Mouse (Mus musculus) adrenal gland, postnatal 14 days (tissue): ENCODE measurements at regions not wholly inside any gene's neighbourhood (a gene's known extent, or its start where the extent isn't known, plus 50 kb on each side); places are given as distances from the start of the nearest gene placed in this dataset.
"Not testable (repeated sequence)": the region's sequence is repeated elsewhere in the genome, so short reads cannot be mapped to it uniquely, and the experiment has no call there.

Source experiments
- DNase-seq: peaks from one replicate; pipeline ENCODE4 v3.0.0; 2021; ENCODE audit warnings: mixed read lengths

DNA sequence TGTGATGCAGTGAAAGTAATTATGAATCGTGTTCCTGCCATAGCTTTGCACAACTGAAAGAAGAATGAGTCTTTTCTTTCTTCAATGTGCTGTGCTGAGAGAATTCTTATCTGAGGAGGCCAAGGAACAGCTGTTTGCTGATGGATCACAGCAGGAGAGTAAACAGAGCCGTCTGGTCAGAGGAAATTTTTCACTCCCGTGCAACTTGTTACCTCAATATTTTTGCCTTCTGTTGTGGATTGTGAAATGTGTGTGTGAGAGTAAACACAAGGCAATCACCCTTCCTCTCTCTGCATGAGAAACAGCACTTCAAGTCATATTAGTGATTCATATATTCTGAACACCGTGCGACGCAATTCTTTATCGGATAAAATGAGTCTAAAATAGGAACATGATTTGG is 171.9 kb downstream of the Epm2a start:
- no peak for DNase-seq

GRCm38 (mm10) chr10:11517122-11517521 is 173.9 kb downstream of the Epm2a start:
- DNase-seq: peak; percentile 16

GRCm38 (mm10) chr10:11531343-11531742 is 188.1 kb downstream of the Epm2a start:
- no peak for DNase-seq

DNA sequence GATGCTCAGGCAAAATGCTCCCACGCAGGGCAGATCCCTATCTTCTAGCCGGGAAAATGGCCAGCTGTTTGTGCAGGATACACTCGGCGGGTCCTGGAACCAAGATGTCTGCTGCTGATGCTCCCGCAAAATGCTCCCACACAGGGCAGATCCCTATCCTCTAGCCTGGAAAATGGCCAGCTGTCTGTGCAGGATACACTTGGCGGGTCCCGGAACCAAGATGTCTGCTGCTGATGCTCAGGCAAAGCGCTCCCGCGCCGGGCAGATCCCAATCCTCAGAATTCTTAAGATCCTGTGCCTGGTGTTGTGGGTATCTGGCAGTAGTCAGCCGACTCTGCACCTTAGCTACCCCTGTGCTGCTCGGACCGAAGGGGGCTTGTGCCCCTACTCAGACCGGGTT is 212.2 kb downstream of the Epm2a start:
- DNase-seq: not testable (repeated sequence)

DNA sequence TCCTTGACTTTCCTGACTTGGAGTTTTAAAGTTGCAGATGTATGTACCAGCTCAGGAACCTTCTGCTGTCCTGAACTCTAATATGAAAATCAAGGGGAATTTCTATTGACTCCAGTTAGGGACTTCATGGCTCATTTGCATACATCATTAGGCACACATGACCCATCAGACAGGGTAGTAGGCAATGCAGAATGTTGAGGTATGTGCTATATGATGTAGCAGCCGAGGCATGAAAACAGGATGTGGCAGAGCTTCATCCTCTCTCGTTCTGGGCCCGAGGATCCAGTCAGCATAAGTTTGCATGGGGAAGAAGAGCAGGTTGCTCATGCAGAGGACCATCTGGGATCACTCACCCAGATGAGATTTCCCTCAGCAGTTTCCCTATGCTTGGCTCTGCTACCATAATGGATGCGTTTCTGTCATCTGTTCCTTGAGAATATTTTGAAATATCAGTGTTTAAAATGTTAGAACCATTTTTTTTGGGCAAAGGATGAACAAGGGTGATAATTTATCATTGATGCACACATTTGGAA is 227.4 kb downstream of the Epm2a start:
- no peak for DNase-seq

GRCm38 (mm10) chr10:11608451-11608850 is 265.2 kb downstream of the Epm2a start:
- no peak for DNase-seq

GRCm38 (mm10) chr10:11609092-11609491 is 265.9 kb downstream of the Epm2a start:
- not testable (repeated sequence) for DNase-seq

DNA sequence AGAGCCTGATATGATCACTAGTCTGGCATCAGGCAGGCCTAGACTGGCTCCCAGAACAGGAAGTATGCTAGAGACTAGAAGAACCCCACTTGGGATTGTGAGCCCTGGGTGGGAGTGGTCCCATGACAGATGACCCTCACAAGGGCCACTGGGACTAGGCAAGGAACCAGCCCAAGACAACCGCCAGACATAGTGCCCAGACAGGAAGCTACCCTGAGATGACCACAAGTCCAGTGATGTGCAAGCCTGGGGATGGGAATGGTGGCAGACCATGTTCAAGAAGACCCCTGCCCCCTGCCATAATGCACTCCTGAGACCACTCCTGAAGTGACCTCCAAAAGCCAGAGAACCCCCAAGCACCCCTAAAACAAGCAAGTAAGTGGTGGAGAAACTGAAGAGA is 304.9 kb downstream of the Epm2a start:
- no peak for DNase-seq

GRCm38 (mm10) chr10:11660056-11660770 is 317.0 kb downstream of the Epm2a start:
- DNase-seq: no peak

- no peak for DNase-seq
These were observed 318.6 kb downstream of the Epm2a start for GRCm38 (mm10) chr10:11661660-11662250.

DNA sequence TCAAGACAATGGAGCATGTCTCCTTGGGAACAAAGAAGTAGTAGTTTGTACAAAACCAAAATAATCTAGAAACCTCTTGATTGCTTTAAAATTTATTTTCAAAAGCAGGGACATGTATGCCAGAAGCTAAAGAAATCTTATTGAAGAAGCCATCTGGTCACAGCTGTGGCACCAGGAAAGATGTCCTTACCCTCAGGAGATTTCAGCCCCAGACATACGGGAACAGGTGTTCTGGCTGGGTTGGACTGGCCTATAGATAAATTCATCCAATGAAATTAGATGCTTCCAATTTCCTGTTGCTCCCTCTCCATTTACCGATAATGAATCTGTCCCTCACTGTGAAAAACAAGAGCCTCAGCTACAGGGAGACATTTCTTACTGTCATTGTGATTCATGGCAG is 366.5 kb downstream of the Epm2a start:
- DNase-seq: no peak

- DNase-seq: no peak
These were observed 381.6 kb downstream of the Epm2a start for GRCm38 (mm10) chr10:11724775-11725174.

DNA sequence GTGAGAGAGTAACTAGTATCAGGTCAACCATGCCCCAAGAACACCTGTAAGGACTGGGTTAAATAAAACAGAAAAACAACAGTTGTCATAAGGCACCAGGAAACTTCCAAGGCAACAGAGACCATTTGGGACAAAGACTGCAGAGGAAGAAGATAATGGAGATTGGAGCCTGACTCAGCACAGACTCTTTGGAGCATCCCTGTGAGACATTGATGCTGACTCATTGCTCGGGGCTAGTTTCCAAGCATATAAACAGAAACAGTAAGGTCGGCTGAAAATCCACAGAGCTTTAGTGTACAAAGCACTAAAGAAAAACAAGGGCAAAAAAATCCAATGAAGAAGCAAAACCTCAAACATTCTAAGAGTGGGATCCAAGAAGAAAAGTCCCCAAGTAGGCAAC is 386.3 kb downstream of the Epm2a start:
- DNase-seq: no peak

DNA sequence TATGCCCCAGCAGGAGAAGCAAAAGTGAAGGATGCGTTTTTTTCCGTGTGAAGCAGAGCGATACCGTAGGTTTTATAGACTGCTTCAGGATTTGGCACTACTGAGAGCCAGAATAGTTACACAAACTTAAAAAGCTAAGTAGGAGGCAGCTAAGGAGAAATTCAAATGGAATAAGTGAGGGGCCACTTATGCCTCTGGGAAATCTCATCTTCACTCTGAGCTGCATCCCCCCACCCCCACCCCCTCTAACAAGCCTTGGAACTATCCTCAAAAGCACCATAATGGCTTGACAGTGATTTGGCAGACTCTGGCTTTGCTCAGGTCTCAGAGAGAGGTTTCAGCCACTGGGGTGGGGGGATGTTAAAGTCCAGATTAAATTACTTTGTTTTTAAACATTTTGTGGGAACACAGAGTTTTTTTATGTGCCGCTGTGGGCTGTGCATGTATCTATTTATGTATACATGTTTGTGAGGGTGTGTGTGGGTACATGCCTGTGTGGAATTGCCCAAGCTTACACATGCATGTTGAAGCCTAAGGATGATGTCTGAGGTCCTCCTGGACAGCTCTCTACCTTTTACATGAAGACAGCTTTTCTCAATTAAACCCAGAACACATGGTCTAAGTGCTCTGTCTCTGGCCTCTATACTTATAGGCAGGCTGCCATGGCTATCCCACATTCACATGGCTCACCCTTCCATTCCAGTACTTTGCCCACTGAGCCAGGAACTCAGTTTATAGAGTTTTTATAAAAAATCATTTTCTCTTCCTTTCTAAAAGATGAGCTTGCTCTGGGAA is 396.6 kb downstream of the Epm2a start:
- no peak for DNase-seq

- no peak for DNase-seq
These were observed 402.4 kb downstream of the Epm2a start for GRCm38 (mm10) chr10:11745587-11745986.

DNA sequence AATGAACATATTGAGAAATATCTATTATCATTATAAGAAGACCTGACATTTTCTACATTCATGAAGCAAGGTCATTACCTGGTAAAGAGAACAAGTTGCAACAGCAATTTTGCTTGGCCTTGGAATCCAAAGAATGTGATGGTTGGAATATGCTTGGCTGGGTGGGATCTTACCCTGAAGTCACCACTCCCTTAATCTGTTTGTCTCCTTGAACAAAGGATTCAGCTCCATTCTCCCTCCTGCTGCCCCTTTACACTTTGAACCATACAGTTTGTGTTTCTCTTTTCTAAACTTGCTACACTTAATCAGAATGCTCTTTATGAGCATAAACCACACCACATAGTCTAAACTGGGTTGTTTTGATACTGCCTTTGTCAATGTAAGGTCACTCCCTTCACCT is 403.8 kb downstream of the Epm2a start:
- DNase-seq: no peak

DNA sequence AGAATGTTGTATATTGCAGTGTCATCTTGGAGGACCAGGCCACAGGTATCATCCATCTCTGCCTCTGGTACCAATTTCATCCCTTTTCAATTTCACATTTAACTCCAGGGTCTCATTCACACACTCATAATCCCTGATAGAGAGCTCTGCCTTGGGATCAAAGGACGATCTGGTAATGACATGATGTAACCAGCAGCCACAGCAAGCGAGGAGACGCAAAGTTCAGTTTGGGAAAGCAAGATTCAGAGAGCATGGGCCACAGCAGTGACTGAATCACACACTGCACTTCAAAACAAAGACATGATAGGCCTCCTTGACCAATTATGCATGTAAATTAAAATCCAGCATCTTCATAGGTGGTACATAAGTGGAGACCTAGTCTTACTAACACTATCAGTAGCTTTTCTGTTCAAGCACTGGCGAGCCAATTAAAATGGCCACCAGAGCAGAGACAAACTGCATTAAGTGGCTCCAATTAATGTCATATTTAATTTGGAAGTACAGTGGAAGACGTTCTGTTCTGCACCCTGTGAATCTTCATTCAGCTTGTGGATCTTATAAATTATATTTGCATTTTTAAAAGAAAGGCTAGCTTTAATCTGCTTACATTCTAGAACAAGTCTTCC is 412.0 kb downstream of the Epm2a start:
- DNase-seq: no peak

DNA sequence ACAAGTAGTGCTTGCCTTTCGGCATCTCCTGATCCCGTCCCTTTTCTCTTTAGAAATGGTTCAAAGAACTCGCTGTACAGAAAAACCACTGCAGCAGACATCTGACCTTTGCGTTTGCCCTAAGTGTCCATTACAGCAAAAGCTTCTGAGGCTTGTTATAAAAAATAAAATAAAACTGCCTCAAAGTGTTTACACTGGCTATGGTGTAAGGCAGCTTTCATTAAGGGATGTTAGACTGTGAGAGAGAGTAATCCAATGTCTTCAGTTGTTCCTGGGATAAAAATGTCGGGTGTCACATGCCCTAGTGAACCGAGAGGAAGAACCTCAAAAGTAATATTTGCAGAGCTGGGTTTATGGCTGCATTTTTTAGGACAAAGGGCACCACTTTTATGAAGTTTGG is 434.7 kb downstream of the Epm2a start:
- no peak for DNase-seq

DNA sequence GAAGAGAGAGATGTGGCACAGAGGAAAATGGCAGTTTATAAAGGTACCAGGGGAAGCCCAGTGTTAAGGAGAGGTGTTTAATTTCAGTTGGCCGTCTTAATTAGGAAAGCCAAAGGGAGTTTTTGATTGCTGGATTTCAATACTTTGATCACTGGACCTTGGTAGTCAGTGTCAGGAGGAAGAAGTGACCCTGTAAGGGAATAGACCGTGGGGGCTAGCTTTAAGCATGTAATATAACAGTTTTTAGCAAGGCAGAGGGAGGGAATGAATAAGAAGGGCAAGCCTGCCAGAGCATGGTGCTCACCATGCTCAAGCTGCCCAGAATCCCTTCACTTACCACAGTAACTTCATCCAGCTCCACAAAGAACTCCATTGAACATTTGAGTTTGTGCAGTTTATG is 437.1 kb downstream of the Epm2a start:
- DNase-seq: no peak

GRCm38 (mm10) chr10:11787240-11787639 is 444.0 kb downstream of the Epm2a start:
- DNase-seq: no peak

- DNase-seq: no peak
These were observed 456.3 kb downstream of the Epm2a start for GRCm38 (mm10) chr10:11799510-11799909.

DNA sequence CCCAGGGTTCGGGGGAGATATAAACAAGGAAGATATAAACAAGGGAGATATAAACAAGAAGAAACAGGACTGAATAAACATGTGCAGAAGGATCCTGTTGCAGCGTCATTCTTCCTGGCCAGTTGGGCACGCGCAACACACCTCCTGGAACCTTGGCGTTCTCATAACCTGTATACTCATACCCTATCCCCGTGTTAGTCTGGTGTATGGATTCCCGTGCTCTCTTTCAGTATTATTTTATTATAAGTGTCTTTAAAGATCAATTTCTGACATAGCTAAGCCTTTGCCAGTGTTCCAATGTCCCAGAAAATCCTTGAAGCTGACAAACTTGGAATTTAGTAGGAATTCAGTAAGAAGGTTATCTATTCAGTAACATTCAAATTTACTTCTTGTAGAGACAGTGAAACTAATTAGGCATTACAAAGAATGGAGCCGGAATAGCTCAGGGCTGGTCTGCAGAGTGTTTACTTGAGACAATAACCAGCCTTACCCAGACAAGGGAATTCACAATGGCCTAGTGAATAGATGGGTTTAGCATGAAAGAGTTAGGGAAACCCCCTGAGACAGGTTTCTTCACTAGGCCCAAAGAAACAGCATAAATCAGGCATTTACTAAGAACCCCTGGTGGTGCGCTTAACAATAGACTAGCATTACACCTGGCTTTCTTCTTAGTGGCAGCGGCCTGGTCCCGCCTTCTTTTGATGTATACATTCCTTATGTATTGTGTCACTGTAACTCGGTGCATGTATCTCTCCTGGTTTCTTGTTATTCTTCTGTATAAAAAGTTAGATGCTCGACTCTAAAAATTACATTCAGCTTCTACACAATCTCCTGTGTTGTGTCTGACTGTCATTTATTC is 458.4 kb downstream of the Epm2a start:
- DNase-seq: not testable (repeated sequence)
